Mouse (Mus musculus): ENCODE data around the gene Cyp4a31. TPM values are rescaled to one million over a fixed set of nuclear protein-coding genes. Genes with fewer than 3 reads are reported as not detected.

The Cyp4a31 gene
- polyA plus RNA-seq, 2 experiments from 2014 or later, result not detected

Other genes starting within 250 kb of the Cyp4a31 start
- gene Cyp4a12b, start 152.0 kb upstream of the Cyp4a31 start, polyA plus RNA-seq (2017; shearing (Covaris generic)), result not detected
- not detected for gene Cyp4a30b, start 111.0 kb upstream of the Cyp4a31 start, polyA plus RNA-seq (2017; shearing (Covaris generic))
- gene Cyp4a14, start 67.5 kb upstream of the Cyp4a31 start, polyA plus RNA-seq (2017; shearing (Covaris generic)), result not detected
- not detected for gene Cyp4a10, start 45.4 kb upstream of the Cyp4a31 start, polyA plus RNA-seq (2017; shearing (Covaris generic))
- not detected for gene Cyp4a32, start 37.3 kb downstream of the Cyp4a31 start, polyA plus RNA-seq (2017; shearing (Covaris generic))
- gene Cyp4b1, start 84.1 kb downstream of the Cyp4a31 start, polyA plus RNA-seq (2017; shearing (Covaris generic)), result not detected
- gene Efcab14, start 174.1 kb downstream of the Cyp4a31 start, polyA plus RNA-seq (2017; shearing (Covaris generic)), result 10 to 100 TPM; 43.4 TPM
- under 1 TPM in 1 of 2 experiments, not detected in 1; 0.92 TPM for gene Tex38, start 217.4 kb downstream of the Cyp4a31 start, polyA plus RNA-seq (2017; shearing (Covaris generic))
- 10 to 100 TPM; 22.3 to 25.4 TPM for gene Atpaf1, start 221.2 kb downstream of the Cyp4a31 start, polyA plus RNA-seq (2017; shearing (Covaris generic))